Mouse (Mus musculus): ENCODE data around the gene Bcl10.

- no peak for TF ChIP-seq CTCF (IDR thresholded peaks at IDR 0.05; ENCODE audit: insufficient read depth, low read depth, low read length)
- TF ChIP-seq POLR2A (IDR thresholded peaks at IDR 0.05; ENCODE audit: insufficient read depth, low read depth, low read length), result no peak
Observed at GRCm38 (mm10) chr3:145953411-145953810, 30.8 kb downstream of the Bcl10 start.

All from olfactory bulb, adult 2 months (tissue).